Mouse (Mus musculus) stomach, postnatal 0 days (tissue): ENCODE data around the gene Ryr2. TPM values are rescaled to one million over a fixed set of nuclear protein-coding genes. Genes with fewer than 3 reads are reported as not detected.

Experiments
- ATAC-seq: fragments of 200-750 bp; cut with Nextera tagmentation; 2 replicates; pipeline ENCODE4 v1.8.0; 2017; ENCODE audit not compliant: low FRiP score, low TSS enrichment
- DNase-seq: peaks from one replicate; pipeline ENCODE4 v3.0.0-alpha.2; 2016; ENCODE audit warnings: low spot score
- H3K27ac ChIP-seq: fragments of 300-500 bp; sonication (generic); replicated peaks from 2 replicates; pipeline ENCODE4 v1.5.1; 2014; ENCODE audit warnings: mild to moderate bottlenecking, control low read depth
- H3K27me3 ChIP-seq: fragments of 300-500 bp; sonication (generic); 2 replicates; pipeline ENCODE4 v1.6.1; 2014; ENCODE audit warnings: low read length; ENCODE audit not compliant: control insufficient read depth, insufficient read depth
- H3K36me3 ChIP-seq: fragments of 300-500 bp; sonication (generic); 2 replicates; pipeline ENCODE4 v1.6.1; 2014; ENCODE audit warnings: low read length, mixed read lengths; ENCODE audit not compliant: control insufficient read depth, insufficient read depth
- H3K4me1 ChIP-seq: fragments of 300-500 bp; sonication (generic); replicated peaks from 2 replicates; pipeline ENCODE4 v1.6.1; 2014; ENCODE audit warnings: antibody characterized with exemption; ENCODE audit not compliant: control insufficient read depth, insufficient read depth
- H3K4me2 ChIP-seq: fragments of 300-500 bp; sonication (generic); replicated peaks from 2 replicates; pipeline ENCODE4 v1.6.1; 2014; ENCODE audit warnings: low read depth, mild to moderate bottlenecking, control low read depth, moderate library complexity
- H3K4me3 ChIP-seq: fragments of 300-500 bp; sonication (generic); 2 replicates; pipeline ENCODE4 v1.5.1; 2014; ENCODE audit warnings: low read depth, low read length, control low read depth
- H3K9ac ChIP-seq: fragments of 300-500 bp; sonication (generic); 2 replicates; pipeline ENCODE4 v1.6.1; 2014; ENCODE audit warnings: mild to moderate bottlenecking, low read length, control low read depth, mixed read lengths
- H3K9me3 ChIP-seq: fragments of 300-500 bp; sonication (generic); 2 replicates; pipeline ENCODE4 v1.6.1; 2016; ENCODE audit warnings: low read length; ENCODE audit not compliant: control insufficient read depth
- CTCF ChIP-seq: IDR thresholded peaks from 2 replicates; pipeline ENCODE4 v1.5.1; 2016; ENCODE audit warnings: antibody characterized with exemption, low read depth, mild to moderate bottlenecking, moderate library complexity
- EP300 ChIP-seq: optimal IDR thresholded peaks from 2 replicates; pipeline ENCODE3; 2016; ENCODE audit warnings: antibody characterized with exemption
- WGBS: fragments of 180-500 bp; shearing (Covaris S2); extraction: QIAGEN DNeasy Blood & Tissue Kit; methylation state at CpG from one replicate; pipeline ENCODE4 v1.1.7; 2014; 5-methylcytosine and 5-hydroxymethylcytosine counted together
- polyA plus RNA-seq: library from polyadenylated mRNA; unstranded; fragments of >200 nt; fragmentation: Nextera tagmentation; extraction: Ambion mirVana; gene quantifications from 2 replicates; pipeline ENCODE4 v1.2.1, GENCODE M21; 2015

Ryr2 gene
- polyA plus RNA-seq, 1 experiment from 2014 or later, result 0.61 TPM

DNA sequence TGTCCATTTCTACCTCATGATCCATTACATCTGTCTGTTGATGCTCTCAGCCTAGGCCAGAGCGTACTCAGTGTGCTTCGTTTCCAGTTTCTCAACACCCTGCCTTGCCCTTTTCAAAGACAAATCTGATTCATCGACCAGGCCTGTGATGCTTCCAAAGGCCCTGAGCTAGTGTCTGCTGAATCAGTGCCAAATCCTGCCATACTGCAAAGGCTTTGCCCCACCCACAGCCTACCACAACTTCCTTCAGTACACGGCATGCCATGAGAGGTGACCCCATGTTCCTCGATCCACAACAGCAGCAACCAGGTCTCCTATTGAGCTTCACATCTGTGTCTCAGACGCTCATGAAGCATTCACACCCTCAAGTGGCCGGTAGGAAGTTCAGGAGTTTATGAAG, 76.9 kb downstream of the Ryr2 start:
- Histone ChIP-seq H3K27me3 (no peaks in the 10 kb centered on the region), H3K9ac (no peak overlapping the region), H3K4me2 (no peak overlapping the region), H3K9me3 (no peaks in the 10 kb centered on the region), H3K36me3 (no peaks in the 10 kb centered on the region), H3K27ac (no peak overlapping the region), H3K4me1 (no peaks in the 10 kb centered on the region), H3K4me3 (no peak overlapping the region)
- ATAC-seq (no peak), DNase-seq (no peak)
- WGBS, result 76% methylated on average over 7 of the region's 7 CpGs
- TF ChIP-seq EP300 (no peak), CTCF (no peak)

DNA sequence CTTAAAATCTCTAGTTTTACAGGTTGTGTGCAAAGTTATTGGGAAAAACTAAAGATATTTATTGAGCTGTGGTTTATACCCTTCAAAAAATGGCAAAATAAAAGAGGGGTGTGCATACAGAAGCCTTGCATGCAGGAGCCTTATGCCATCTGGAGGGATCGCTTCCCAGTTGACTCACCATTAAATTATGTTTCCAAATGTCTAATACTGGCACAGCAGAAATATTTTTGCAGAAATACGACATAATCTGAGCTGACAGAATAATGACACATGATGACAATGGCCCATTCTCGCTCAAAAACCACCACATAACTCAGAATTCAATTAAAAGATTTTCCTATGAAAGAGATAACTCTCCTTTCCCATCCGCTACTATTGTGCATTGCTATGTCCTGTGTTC, 77.4 kb downstream of the Ryr2 start:
- no peak overlapping the region for H3K4me2 ChIP-seq
- no peak for ATAC-seq
- no peaks in the 10 kb centered on the region for H3K4me1 ChIP-seq
- 91% methylated on average over 4 of the region's 4 CpGs for WGBS
- no peaks in the 10 kb centered on the region for H3K36me3 ChIP-seq
- DNase-seq, result no peak
- no peaks in the 10 kb centered on the region for H3K27me3 ChIP-seq
- H3K9me3 ChIP-seq, result no peaks in the 10 kb centered on the region
- no peak overlapping the region for H3K9ac ChIP-seq
- no peak for TF ChIP-seq CTCF
- no peak for TF ChIP-seq EP300
- H3K4me3 ChIP-seq, result no peak overlapping the region
- no peak overlapping the region for H3K27ac ChIP-seq

DNA sequence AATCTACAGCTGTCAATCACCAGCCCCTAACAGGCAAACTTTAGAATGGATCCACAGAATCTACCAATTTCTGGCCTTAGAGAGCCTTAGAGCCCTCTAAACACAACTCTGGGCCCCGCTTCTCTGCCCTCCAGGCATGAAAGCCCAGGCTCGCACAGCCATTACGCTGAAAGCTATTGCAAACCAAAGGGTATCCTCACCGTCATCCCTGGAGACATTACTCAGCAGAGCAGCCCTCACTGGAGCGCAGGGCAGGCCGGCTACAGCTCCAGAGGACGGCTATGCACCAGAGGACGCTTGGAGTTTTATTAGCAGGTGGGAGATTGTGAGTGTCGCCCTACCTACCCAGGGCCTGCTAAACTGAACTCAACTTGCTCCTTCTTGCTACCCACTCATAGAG, 88.7 kb downstream of the Ryr2 start:
- no peak overlapping the region for H3K4me3 ChIP-seq
- no peak overlapping the region for H3K27ac ChIP-seq
- no peak overlapping the region for H3K4me2 ChIP-seq
- TF ChIP-seq CTCF (no peak), EP300 (no peak)
- DNase-seq (no peak), ATAC-seq (no peak)
- H3K9me3 ChIP-seq, result no peaks in the 10 kb centered on the region
- no peaks in the 10 kb centered on the region for H3K4me1 ChIP-seq
- no peak overlapping the region for H3K9ac ChIP-seq
- H3K27me3 ChIP-seq, result no peaks in the 10 kb centered on the region
- H3K36me3 ChIP-seq, result no peaks in the 10 kb centered on the region
- 76% methylated on average over 9 of the region's 9 CpGs for WGBS

DNA sequence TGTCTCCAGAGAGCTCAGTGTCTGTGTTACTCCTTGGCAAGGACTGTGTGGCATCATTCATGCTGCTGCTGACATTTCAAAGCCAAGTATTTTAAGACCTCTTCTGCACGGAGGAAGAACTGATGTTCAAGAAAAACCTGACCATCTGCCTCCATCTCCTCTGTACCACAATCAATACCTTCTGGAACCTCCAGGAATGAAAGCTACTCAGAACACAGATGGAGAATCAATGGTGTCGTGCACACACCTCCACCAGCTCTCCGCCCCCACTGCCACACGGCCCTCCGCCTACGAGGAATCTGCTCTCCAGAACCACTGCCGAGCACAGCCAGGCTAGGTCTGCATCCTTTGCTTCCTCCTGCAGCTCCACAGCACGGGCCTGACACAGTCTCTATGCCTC, 92.8 kb downstream of the Ryr2 start:
- Histone ChIP-seq H3K4me1 (no peaks in the 10 kb centered on the region), H3K4me3 (no peak overlapping the region), H3K36me3 (no peaks in the 10 kb centered on the region), H3K9ac (no peak overlapping the region), H3K9me3 (no peaks in the 10 kb centered on the region), H3K4me2 (no peak overlapping the region), H3K27me3 (no peaks in the 10 kb centered on the region), H3K27ac (no peak overlapping the region)
- TF ChIP-seq CTCF (no peak), EP300 (no peak)
- ATAC-seq (no peak), DNase-seq (no peak)
- 74% methylated on average over 8 of the region's 8 CpGs for WGBS

DNA sequence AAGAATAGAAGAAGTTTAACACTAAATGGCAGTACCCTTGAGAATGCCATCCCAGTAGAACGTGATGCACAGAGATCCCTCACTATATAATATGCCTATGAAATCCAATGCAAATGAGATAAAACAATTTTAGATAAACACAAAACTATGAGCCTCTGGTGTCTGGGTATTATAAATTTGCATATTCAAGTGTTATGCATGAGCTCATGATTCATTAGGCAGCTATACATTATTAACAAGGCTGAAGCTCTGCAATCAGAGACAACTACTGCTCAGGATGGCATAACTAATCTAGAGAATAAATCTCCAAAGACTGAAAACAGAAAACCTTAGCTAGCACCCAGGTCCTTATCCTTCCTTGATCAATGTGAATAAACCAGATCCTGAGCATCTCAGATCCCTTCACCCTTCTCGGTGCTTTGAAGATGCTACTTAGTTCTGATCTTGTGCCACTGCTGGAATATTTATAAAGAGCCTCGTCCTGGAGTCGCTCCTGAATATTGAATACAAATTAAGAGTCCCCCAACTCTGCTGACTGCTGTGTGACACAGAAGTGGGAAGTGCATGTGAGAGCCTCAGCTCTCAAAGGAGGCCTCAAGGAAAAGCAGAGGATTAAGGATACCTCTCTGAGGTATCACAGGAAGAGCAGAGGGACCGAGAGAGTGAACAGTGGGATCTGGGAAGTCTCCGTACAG, 97.6 kb downstream of the Ryr2 start:
- ATAC-seq, result no peak
- Histone ChIP-seq H3K9ac (no peak overlapping the region), H3K4me3 (no peak overlapping the region), H3K27me3 (no peaks in the 10 kb centered on the region), H3K27ac (no peak overlapping the region), H3K36me3 (no peaks in the 10 kb centered on the region), H3K9me3 (no peaks in the 10 kb centered on the region), H3K4me2 (no peak overlapping the region), H3K4me1 (no peaks in the 10 kb centered on the region)
- WGBS, result 76% methylated on average over 6 of the region's 6 CpGs
- DNase-seq, result no peak
- TF ChIP-seq EP300, result no peak
- no peak for TF ChIP-seq CTCF

DNA sequence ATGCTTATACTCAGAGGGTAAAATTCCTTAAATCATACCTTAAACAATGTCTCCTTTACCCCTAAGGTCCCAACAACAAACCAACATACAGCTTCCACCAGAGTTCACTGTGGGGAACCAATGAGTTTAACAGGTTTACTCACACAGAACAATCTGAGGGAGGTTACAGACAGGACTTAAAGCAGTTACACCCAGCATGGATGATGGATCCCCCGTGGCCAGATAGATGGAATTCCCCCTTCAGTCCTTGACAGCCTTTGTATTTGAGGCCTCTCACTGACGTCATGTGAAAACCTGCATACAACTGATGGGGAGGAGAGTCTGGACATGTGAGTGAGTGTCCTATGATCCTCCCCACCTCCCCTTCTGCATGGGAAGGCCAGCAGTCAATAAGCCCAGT, 99.2 kb downstream of the Ryr2 start:
- Histone ChIP-seq H3K9ac (no peak overlapping the region), H3K4me2 (no peak overlapping the region), H3K27me3 (no peaks in the 10 kb centered on the region), H3K4me3 (no peak overlapping the region), H3K4me1 (no peaks in the 10 kb centered on the region), H3K9me3 (no peaks in the 10 kb centered on the region), H3K27ac (no peak overlapping the region), H3K36me3 (no peaks in the 10 kb centered on the region)
- DNase-seq (no peak), ATAC-seq (no peak)
- 49% methylated on average over 2 of the region's 2 CpGs for WGBS
- no peak for TF ChIP-seq EP300
- no peak for TF ChIP-seq CTCF
